ENCODE assay signal across 8 mouse cellular contexts in genomic region chr1:71103174-71103864, GRCm38 (mm10). TPM values are rescaled to one million over a fixed set of nuclear protein-coding genes. Genes with fewer than 3 reads are reported as not detected.
DNase-seq lines count a peak whose midpoint lies in the region; ATAC-seq lines count a peak whose summit lies in the region.

No protein-coding gene starts in this region.

- no peak for ATAC-seq in neural tube, embryonic 14.5 days (ENCODE audit: low read depth)

- peak overlapping the region; percentile 94 for H3K27ac ChIP-seq in hindbrain, embryonic 10.5 days
- no peak overlapping the region for H3K27ac ChIP-seq in neural tube, embryonic 14.5 days (ENCODE audit: low read depth, low read length)

- 0 out of 2 replicates have a peak overlapping the region, but pooled peaks have one; percentile 56 for H3K9ac ChIP-seq in neural tube, embryonic 14.5 days (replicated peaks; ENCODE audit: low read depth, low read length)

- peak overlapping the region; percentile 88 for H3K4me3 ChIP-seq in hindbrain, embryonic 10.5 days
- H3K4me3 ChIP-seq in neural tube, embryonic 14.5 days (ENCODE audit: low read depth, low read length) = peak overlapping the region; percentile 75

- H3K9me3 ChIP-seq in hindbrain, embryonic 10.5 days = no peaks in the 10 kb centered on the region
- no peaks in the 10 kb centered on the region for H3K9me3 ChIP-seq in neural tube, embryonic 14.5 days (ENCODE audit: control insufficient read depth, low read length)

- WGBS in hindbrain, embryonic 10.5 days = 36% methylated on average over 18 of the region's 18 CpGs
- WGBS in neural tube, embryonic 14.5 days = 36% methylated on average over 18 of the region's 18 CpGs

- DNase-seq in adrenal gland, adult 8-10 months = peak; percentile 11
- DNase-seq in adrenal gland, postnatal 4 days (ENCODE audit: low spot score in 2 of 2) = no peak
- DNase-seq in embryo, embryonic 10 days (ENCODE audit: low spot score) = peak; percentile 15
- DNase-seq in hindbrain, embryonic 10.5 days (ENCODE audit: low spot score) = no peak
- peak; percentile 71 for DNase-seq in liver
- no peak for DNase-seq in retina, embryonic 14.5 days (ENCODE audit: low spot score)
- no peak for DNase-seq in left cerebral cortex, postnatal 25 days (ENCODE audit: low spot score in 2 of 2)

- peak overlapping the region; percentile 97 for H3K4me2 ChIP-seq in neural tube, embryonic 14.5 days (ENCODE audit: low read depth, low read length)

- intact Hi-C loops in left cerebral cortex, postnatal 25 days (cut with DNase I) = no loop called here

- no peaks in the 10 kb centered on the region for H3K27me3 ChIP-seq in hindbrain, embryonic 10.5 days (ENCODE audit: insufficient read depth, poor library complexity, severe bottlenecking)
- H3K27me3 ChIP-seq in neural tube, embryonic 14.5 days (ENCODE audit: control insufficient read depth, insufficient read depth, low read length) = no peaks in the 10 kb centered on the region

- peaks cover 4% of the 10 kb centered on the region; the same call in 1 of the 2 replicates for H3K36me3 ChIP-seq in hindbrain, embryonic 10.5 days
- H3K36me3 ChIP-seq in neural tube, embryonic 14.5 days (ENCODE audit: control insufficient read depth, insufficient read depth, low read length) = no peaks in the 10 kb centered on the region

- peaks cover 21% of the 10 kb centered on the region for H3K4me1 ChIP-seq in hindbrain, embryonic 10.5 days (replicated peaks)
- no peaks in the 10 kb centered on the region for H3K4me1 ChIP-seq in neural tube, embryonic 14.5 days (ENCODE audit: control insufficient read depth, insufficient read depth, low read length)

RNA-seq across cellular contexts. Expression of gene Bard1, which starts 0.4 kb away (rescaled TPM):
- total RNA-seq in adrenal gland, adult 8-10 months (2022) = under 1 TPM; 0.59 to 0.94 (median 0.79) TPM
- 1 to 10 TPM; 6.5 to 7.3 TPM for total RNA-seq in adrenal gland, postnatal 4 days (2021)
- polyA plus RNA-seq in hindbrain, embryonic 10.5 days (2016; fragmentation: Nextera tagmentation; extraction: Ambion mirVana) = 1.7 and 2.7 TPM in 2 replicates
- polyA plus RNA-seq in neural tube, embryonic 14.5 days (2014; fragmentation: Nextera tagmentation; extraction: Ambion mirVana) = 0.55 and 0.58 TPM in 2 replicates
- total RNA-seq in left cerebral cortex, postnatal 25 days (2021) = under 1 TPM; 0.46 TPM

Comparison
In these comparisons a context has a peak if more than half of its experiments do, and no peak if none do; other contexts are left out.
1. DNase-seq: peak in adrenal gland, adult 8-10 months (single experiment), embryo, embryonic 10 days (single experiment) and liver (single experiment); none in adrenal gland, postnatal 4 days (0 of 2), hindbrain, embryonic 10.5 days (single experiment), retina, embryonic 14.5 days (single experiment) and left cerebral cortex, postnatal 25 days (0 of 2).